Mouse (Mus musculus): ENCODE results near the gene Gm10912. TPM values are rescaled to one million over a fixed set of nuclear protein-coding genes. Genes with fewer than 3 reads are reported as not detected.
"Not testable (repeated sequence)": the region's sequence is repeated elsewhere in the genome, so short reads cannot be mapped to it uniquely, and the experiment has no call there.

The Gm10912 gene
- polyA plus RNA-seq, 1 experiment = not detected

GRCm38 (mm10) chr2:104062665-104063064 is 3.0 kb upstream of the Gm10912 start:
- H3ac ChIP-seq (ENCODE audit: control insufficient read depth, insufficient read length) = no peak overlapping the region

DNA sequence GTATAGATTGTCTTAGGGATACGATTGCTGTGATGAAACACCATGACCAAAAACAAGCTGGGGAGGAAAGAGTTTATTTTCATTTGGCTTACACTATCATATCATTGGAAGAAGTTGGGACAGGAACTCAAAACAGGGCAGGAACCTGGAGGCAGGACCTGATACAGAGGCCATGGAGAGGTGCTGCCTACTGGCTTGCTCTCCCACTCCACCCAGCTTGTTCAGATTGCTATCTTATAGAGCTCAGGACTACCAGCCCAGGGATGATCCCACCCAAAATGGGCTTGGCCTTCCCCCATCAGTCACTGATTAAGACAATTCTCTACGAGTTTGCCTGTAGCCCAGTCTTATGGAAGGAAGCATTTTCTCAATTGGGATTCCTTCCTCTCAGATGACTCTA is 1.5 kb upstream of the Gm10912 start:
- no peak overlapping the region for H3K4me3 ChIP-seq
- H3K27me3 ChIP-seq (ENCODE audit: control insufficient read depth, insufficient read depth, insufficient read length) = no peaks in the 10 kb centered on the region
- H3K79me2 ChIP-seq (ENCODE audit: control insufficient read depth, insufficient read depth) = no peaks in the 10 kb centered on the region
- H3K4me2 ChIP-seq (ENCODE audit: low read depth) = no peak overlapping the region
- no peak overlapping the region for H3ac ChIP-seq (ENCODE audit: control insufficient read depth, insufficient read length)
- TF ChIP-seq USF1 (IDR thresholded peaks at IDR 0.05; ENCODE audit: low read depth) (no peak), POLR2A (IDR thresholded peaks at IDR 0.05; ENCODE audit: insufficient read length, low read depth) (no peak), CEBPB (IDR thresholded peaks at IDR 0.05; ENCODE audit: insufficient read depth, poor library complexity, severe bottlenecking) (no peak), MYOG (IDR thresholded peaks at IDR 0.05; ENCODE audit: control insufficient read depth in 1 of 3, insufficient read depth in 1 of 3, insufficient read length in 2 of 3, low read depth in 2 of 3) (no peak), POLR2AphosphoS2 (IDR thresholded peaks at IDR 0.05; ENCODE audit: insufficient read length, low read depth) (no peak), SRF (IDR thresholded peaks at IDR 0.05; ENCODE audit: control insufficient read depth, insufficient read length, low read depth) (no peak), TCF3 (IDR thresholded peaks at IDR 0.05; ENCODE audit: insufficient read length, low read depth) (no peak), MAX (IDR thresholded peaks at IDR 0.05; ENCODE audit: low read depth) (no peak), REST (IDR thresholded peaks at IDR 0.05; ENCODE audit: insufficient read depth, insufficient read length) (no peak), E2F4 (IDR thresholded peaks at IDR 0.05; ENCODE audit: insufficient read depth) (no peak), TCF12 (IDR thresholded peaks at IDR 0.05; ENCODE audit: insufficient read depth, poor library complexity, severe bottlenecking) (no peak), MYOD1 (IDR thresholded peaks at IDR 0.05; ENCODE audit: control insufficient read depth in 1 of 3, insufficient read length in 2 of 3, low read depth in 2 of 3) (no peak)
- no peaks in the 10 kb centered on the region for H3K36me3 ChIP-seq (ENCODE audit: control insufficient read depth, insufficient read depth)

More at GRCm38 (mm10) chr2:104062665-104063064, 3.0 kb upstream of the Gm10912 start:
- Histone ChIP-seq H3K79me2 (ENCODE audit: control insufficient read depth, insufficient read depth) (no peaks in the 10 kb centered on the region), H3K4me2 (ENCODE audit: low read depth) (no peak overlapping the region), H3K4me3 (no peak overlapping the region), H3K27me3 (ENCODE audit: control insufficient read depth, insufficient read depth, insufficient read length) (no peaks in the 10 kb centered on the region), H3K36me3 (ENCODE audit: control insufficient read depth, insufficient read depth) (no peaks in the 10 kb centered on the region)
- TF ChIP-seq USF1 (IDR thresholded peaks at IDR 0.05; ENCODE audit: low read depth) (no peak), MAX (IDR thresholded peaks at IDR 0.05; ENCODE audit: low read depth) (no peak), MYOD1 (IDR thresholded peaks at IDR 0.05; ENCODE audit: control insufficient read depth in 1 of 3, insufficient read length in 2 of 3, low read depth in 2 of 3) (peak in 1 of 3 experiments; percentile 20)

DNA sequence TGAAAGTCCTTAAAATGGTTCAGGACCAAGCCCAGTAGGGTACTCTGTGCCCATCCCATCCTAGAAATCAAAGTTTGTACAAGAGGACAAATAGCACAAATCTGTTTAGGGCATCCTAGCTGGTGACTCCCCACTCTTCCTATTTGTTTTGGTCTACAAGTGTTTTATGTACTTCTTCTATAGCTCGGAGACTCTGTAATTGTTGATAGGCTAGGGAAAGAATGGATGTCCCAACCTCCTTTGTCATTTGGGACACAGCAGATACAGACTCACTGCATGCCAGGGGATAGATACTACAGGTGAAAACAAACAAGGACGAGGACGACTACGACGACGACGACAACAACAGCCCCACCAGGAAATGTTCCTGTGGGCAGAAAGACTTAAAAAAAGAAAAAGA is 2.8 kb downstream of the Gm10912 start, which contains the start of gene Gm10799:
Gm10799 (minus strand) TSS at position 101 of the 400 bp plus-strand sequence.
- H3K4me2 ChIP-seq (ENCODE audit: low read depth); H3K79me2 ChIP-seq (ENCODE audit: control insufficient read depth, insufficient read depth); H3ac ChIP-seq (ENCODE audit: control insufficient read depth, insufficient read length); H3K27me3 ChIP-seq (ENCODE audit: control insufficient read depth, insufficient read depth, insufficient read length); H3K4me3 ChIP-seq; H3K36me3 ChIP-seq (ENCODE audit: control insufficient read depth, insufficient read depth): not testable (repeated sequence)

DNA sequence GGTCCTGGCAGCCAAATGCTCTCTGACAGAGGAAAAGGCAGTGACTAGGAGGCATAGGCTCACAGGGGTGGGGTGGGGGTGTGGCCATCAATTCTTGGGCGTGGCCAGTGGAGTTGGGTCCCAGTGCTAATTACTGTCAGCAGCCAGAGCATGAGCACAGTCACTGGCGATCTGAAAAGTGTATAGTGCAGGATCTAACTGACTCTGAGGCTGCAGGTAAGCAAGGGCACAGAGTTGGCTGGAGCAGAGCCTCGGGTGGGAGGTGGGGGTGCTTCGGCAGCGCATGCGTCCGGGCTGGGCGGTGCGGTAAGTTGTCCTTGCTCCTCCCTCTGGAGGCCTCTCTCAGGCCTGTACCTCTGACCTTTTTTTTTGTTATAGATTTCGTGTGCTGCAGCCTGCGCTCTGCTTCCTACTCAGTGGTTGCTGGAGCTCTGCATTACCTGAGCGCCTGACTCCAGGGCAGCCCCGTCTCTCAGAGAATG is 4.1 kb downstream of the Gm10912 start, which contains the start of gene Cd59b:
Cd59b (plus strand) TSS at position 146 of the 482 bp plus-strand sequence.
- H3K27me3 ChIP-seq (ENCODE audit: control insufficient read depth, insufficient read depth, insufficient read length) = peaks cover 3% of the 10 kb centered on the region
- no peak for TF ChIP-seq POLR2A (IDR thresholded peaks at IDR 0.05; ENCODE audit: insufficient read length, low read depth)
- no peak for TF ChIP-seq REST (IDR thresholded peaks at IDR 0.05; ENCODE audit: insufficient read depth, insufficient read length)
- TF ChIP-seq MYOD1 (IDR thresholded peaks at IDR 0.05; ENCODE audit: control insufficient read depth in 1 of 3, insufficient read length in 2 of 3, low read depth in 2 of 3) = no peak
- no peak for TF ChIP-seq MAX (IDR thresholded peaks at IDR 0.05; ENCODE audit: low read depth)
- TF ChIP-seq POLR2AphosphoS2 (IDR thresholded peaks at IDR 0.05; ENCODE audit: insufficient read length, low read depth) = no peak
- no peak for TF ChIP-seq E2F4 (IDR thresholded peaks at IDR 0.05; ENCODE audit: insufficient read depth)
- no peak for TF ChIP-seq SRF (IDR thresholded peaks at IDR 0.05; ENCODE audit: control insufficient read depth, insufficient read length, low read depth)
- no peak for TF ChIP-seq TCF3 (IDR thresholded peaks at IDR 0.05; ENCODE audit: insufficient read length, low read depth)
- no peak for TF ChIP-seq MYOG (IDR thresholded peaks at IDR 0.05; ENCODE audit: control insufficient read depth in 1 of 3, insufficient read depth in 1 of 3, insufficient read length in 2 of 3, low read depth in 2 of 3)
- no peak for TF ChIP-seq CEBPB (IDR thresholded peaks at IDR 0.05; ENCODE audit: insufficient read depth, poor library complexity, severe bottlenecking)
- TF ChIP-seq USF1 (IDR thresholded peaks at IDR 0.05; ENCODE audit: low read depth) = no peak
- no peak for TF ChIP-seq TCF12 (IDR thresholded peaks at IDR 0.05; ENCODE audit: insufficient read depth, poor library complexity, severe bottlenecking)
- no peak within 1 kb of the TSS for H3ac ChIP-seq (ENCODE audit: control insufficient read depth, insufficient read length)
- H3K36me3 ChIP-seq (ENCODE audit: control insufficient read depth, insufficient read depth) = no peaks in the 10 kb centered on the region
- H3K4me2 ChIP-seq (ENCODE audit: low read depth) = no peak within 1 kb of the TSS
- H3K4me3 ChIP-seq = no peak within 1 kb of the TSS
- no peaks in the 10 kb centered on the region for H3K79me2 ChIP-seq (ENCODE audit: control insufficient read depth, insufficient read depth)

GRCm38 (mm10) chr2:104078285-104078684 is 12.7 kb downstream of the Gm10912 start:
- not testable (repeated sequence) for H3ac ChIP-seq (ENCODE audit: control insufficient read depth, insufficient read length); H3K4me3 ChIP-seq; H3K36me3 ChIP-seq (ENCODE audit: control insufficient read depth, insufficient read depth); H3K79me2 ChIP-seq (ENCODE audit: control insufficient read depth, insufficient read depth); H3K4me2 ChIP-seq (ENCODE audit: low read depth); H3K27me3 ChIP-seq (ENCODE audit: control insufficient read depth, insufficient read depth, insufficient read length)

DNA sequence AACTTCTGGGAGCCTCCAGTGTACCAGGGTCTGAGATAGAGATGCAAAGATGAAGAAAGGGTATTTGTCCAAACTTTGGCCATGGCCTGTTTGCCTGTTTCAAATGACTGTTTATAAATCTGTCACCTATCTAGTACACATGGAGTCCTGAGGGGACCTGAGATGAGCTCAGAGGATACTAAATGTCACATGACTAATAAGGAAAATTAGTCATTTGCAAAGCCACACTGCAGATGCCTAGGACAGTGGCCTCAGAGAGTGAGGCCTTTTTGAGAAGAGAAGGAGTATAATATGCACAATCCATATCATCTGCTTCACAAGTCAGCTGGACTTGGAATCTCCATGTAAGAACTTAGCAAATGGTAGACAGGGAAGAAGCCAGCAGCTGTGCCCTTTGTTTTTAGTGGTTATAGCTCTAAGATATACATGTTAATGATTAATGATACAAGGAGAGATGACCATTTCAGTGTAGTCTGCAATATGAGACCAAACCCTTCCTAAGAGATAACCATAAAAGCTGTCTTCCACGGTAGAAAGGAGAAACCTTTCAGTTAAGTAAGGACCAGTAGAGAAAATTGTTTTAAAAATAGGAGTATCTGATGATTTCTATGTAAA is 15.9 kb downstream of the Gm10912 start:
- H3K27me3 ChIP-seq (ENCODE audit: control insufficient read depth, insufficient read depth, insufficient read length); H3ac ChIP-seq (ENCODE audit: control insufficient read depth, insufficient read length); H3K36me3 ChIP-seq (ENCODE audit: control insufficient read depth, insufficient read depth); H3K4me3 ChIP-seq; H3K4me2 ChIP-seq (ENCODE audit: low read depth); H3K79me2 ChIP-seq (ENCODE audit: control insufficient read depth, insufficient read depth): not testable (repeated sequence)

All from myocyte (in vitro differentiated cells).